Mouse (Mus musculus) forebrain, postnatal 0 days (tissue): ENCODE data around the gene Rsph3b. TPM values are rescaled to one million over a fixed set of nuclear protein-coding genes. Genes with fewer than 3 reads are reported as not detected.
"Not testable (repeated sequence)": the region's sequence is repeated elsewhere in the genome, so short reads cannot be mapped to it uniquely, and the experiment has no call there.

Source experiments
- ATAC-seq: fragments of 200-750 bp; cut with Nextera tagmentation; 2 replicates; pipeline ENCODE4 v1.8.0; 2017; ENCODE audit warnings: mild to moderate bottlenecking, moderate library complexity
- DNase-seq: peaks from one replicate; pipeline ENCODE4 v3.0.0-alpha.2; 2015
- H3K27ac ChIP-seq: fragments of 300-500 bp; sonication (generic); 2 replicates; pipeline ENCODE4 v1.5.1; 2014; ENCODE audit warnings: low read depth, mild to moderate bottlenecking, antibody characterized with exemption, low read length, moderate library complexity, mixed read lengths
- H3K27me3 ChIP-seq: fragments of 300-500 bp; sonication (generic); 2 replicates; pipeline ENCODE4 v1.6.1; 2014; ENCODE audit warnings: mild to moderate bottlenecking, low read length, mixed read lengths; ENCODE audit not compliant: insufficient read depth
- H3K36me3 ChIP-seq: fragments of 300-500 bp; sonication (generic); 2 replicates; pipeline ENCODE4 v1.6.1; 2014; ENCODE audit warnings: mild to moderate bottlenecking, moderate library complexity; ENCODE audit not compliant: insufficient read depth
- H3K4me1 ChIP-seq: fragments of 300-500 bp; sonication (generic); 2 replicates; pipeline ENCODE4 v1.6.1; 2014; ENCODE audit warnings: antibody characterized with exemption; ENCODE audit not compliant: insufficient read depth
- H3K4me2 ChIP-seq: fragments of 300-500 bp; sonication (generic); 2 replicates; pipeline ENCODE4 v1.6.1; 2014; ENCODE audit warnings: low read depth, mild to moderate bottlenecking, moderate library complexity
- H3K4me3 ChIP-seq: fragments of 300-500 bp; sonication (generic); 2 replicates; pipeline ENCODE4 v1.5.1; 2014; ENCODE audit warnings: low read depth, low read length, mixed read lengths
- H3K9ac ChIP-seq: fragments of 300-500 bp; sonication (generic); 2 replicates; pipeline ENCODE4 v1.6.1; 2014; ENCODE audit warnings: mild to moderate bottlenecking
- H3K9me3 ChIP-seq: fragments of 300-500 bp; sonication (generic); 2 replicates; pipeline ENCODE4 v1.6.1; 2016; ENCODE audit warnings: low read length
- CTCF ChIP-seq: sonication (generic); IDR thresholded peaks from 2 replicates; pipeline ENCODE4 v1.5.1; 2016; ENCODE audit warnings: antibody characterized with exemption, control low read depth, low read depth
- WGBS: fragments of 180-500 bp; shearing (Covaris S2); extraction: QIAGEN DNeasy Blood & Tissue Kit; methylation state at CpG from one replicate; pipeline ENCODE4 v1.1.7; 2014; 5-methylcytosine and 5-hydroxymethylcytosine counted together
- polyA plus RNA-seq: library from polyadenylated mRNA; unstranded; fragments of >200 nt; fragmentation: Nextera tagmentation; extraction: Ambion mirVana; gene quantifications from 2 replicates; pipeline ENCODE4 v1.2.1, GENCODE M21; 2015
- total RNA-seq: library from RNA; depleted of rRNA; stranded (reverse); fragments of >200 nt; gene quantifications from 2 replicates; pipeline ENCODE4 v1.2.3, GENCODE M21; 2014

Rsph3b gene
- total and polyA plus RNA-seq, 2 experiments from 2014 or later = 41.5 to 60.2 TPM

DNA sequence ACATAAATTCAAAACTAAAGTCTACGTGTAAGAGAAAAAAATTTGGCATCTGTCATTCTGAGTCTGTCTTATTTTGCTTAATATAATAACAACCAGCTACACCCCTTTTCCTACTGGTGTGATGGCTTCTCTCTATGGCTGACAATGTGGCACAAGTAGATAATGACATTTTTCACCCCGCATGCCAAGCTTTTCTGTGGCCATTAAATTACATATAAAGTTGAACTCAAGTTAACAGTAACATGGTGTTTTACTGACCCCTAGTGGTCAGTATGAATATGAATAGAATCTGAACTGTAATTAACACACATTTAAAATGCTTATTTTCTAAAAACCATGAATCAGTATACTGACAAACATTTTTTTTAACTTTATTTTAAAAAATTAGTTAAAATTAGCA, 48.1 kb downstream of the Rsph3b start:
- H3K27me3 ChIP-seq, H3K36me3 ChIP-seq, H3K9me3 ChIP-seq, H3K9ac ChIP-seq, H3K4me1 ChIP-seq, H3K4me2 ChIP-seq, H3K27ac ChIP-seq, H3K4me3 ChIP-seq: not testable (repeated sequence)
- peak; percentile 0 for DNase-seq
- ATAC-seq = peak; percentile 47; the same call in 1 of the 2 replicates
- WGBS = 54% methylated on average over 1 of the region's 2 CpGs

- H3K4me3 ChIP-seq, DNase-seq, H3K27ac ChIP-seq, H3K36me3 ChIP-seq, H3K27me3 ChIP-seq, H3K9ac ChIP-seq, ATAC-seq, H3K9me3 ChIP-seq, H3K4me2 ChIP-seq, H3K4me1 ChIP-seq: not testable (repeated sequence)
- 74% methylated on average over 7 of the region's 7 CpGs for WGBS
These were observed 50.4 kb downstream of the Rsph3b start for GRCm38 (mm10) chr17:6897996-6898562.

DNA sequence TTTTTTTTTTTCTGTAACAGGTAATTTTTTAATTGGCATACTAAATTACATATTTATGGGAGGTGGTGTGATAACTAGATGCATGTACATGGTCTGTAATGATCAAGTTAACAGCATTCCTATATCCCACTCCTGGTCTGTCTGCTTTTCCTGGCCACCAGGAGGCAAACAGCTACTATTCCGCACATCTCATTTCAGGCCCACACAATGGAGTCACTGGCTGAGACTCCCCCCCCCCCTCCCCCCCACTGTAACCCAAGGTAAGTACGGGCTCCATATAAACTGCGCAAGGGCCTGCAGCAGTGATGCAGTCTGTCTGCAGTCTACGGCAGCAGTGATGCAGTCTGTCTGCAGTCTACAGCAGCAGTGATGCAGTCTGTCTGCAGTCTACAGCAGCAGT, 51.7 kb downstream of the Rsph3b start:
- no peak for ATAC-seq
- TF ChIP-seq CTCF = peak; percentile 29; the same call in 1 of the 2 replicates
- Histone ChIP-seq H3K9ac (no peak overlapping the region), H3K27me3 (no peaks in the 10 kb centered on the region), H3K4me3 (no peak overlapping the region), H3K4me1 (no peaks in the 10 kb centered on the region), H3K27ac (no peak overlapping the region), H3K4me2 (no peak overlapping the region), H3K36me3 (no peaks in the 10 kb centered on the region), H3K9me3 (no peaks in the 10 kb centered on the region)
- no peak for DNase-seq
- 45% methylated on average over 4 of the region's 4 CpGs for WGBS

DNA sequence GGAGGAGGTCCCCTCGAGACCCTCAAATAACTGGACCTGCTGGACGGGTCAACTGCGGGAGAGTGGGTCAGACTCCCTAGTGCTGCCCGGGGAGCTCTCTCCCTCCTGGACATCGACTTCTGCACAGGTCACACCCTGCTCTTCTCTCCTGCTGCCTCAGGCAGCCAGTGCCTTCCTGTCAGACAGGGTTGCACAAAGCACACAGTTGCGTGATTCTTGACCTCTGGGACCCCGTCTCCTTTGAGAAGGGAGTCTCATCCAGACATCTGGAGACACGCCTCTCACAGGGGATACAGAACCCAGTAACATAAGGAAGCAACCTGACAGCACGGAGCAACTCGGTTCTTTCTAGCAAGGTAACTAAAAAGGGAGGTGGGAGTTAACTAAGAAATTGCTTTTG, 55.1 kb downstream of the Rsph3b start:
- no peak overlapping the region for H3K9ac ChIP-seq
- no peak for TF ChIP-seq CTCF
- H3K4me1 ChIP-seq = no peaks in the 10 kb centered on the region
- no peak for DNase-seq
- H3K4me2 ChIP-seq = no peak overlapping the region
- H3K27ac ChIP-seq = no peak overlapping the region
- WGBS = 83% methylated on average over 10 of the region's 10 CpGs
- H3K36me3 ChIP-seq = no peaks in the 10 kb centered on the region
- no peak overlapping the region for H3K4me3 ChIP-seq
- no peak for ATAC-seq
- H3K9me3 ChIP-seq = no peaks in the 10 kb centered on the region
- no peaks in the 10 kb centered on the region for H3K27me3 ChIP-seq

DNA sequence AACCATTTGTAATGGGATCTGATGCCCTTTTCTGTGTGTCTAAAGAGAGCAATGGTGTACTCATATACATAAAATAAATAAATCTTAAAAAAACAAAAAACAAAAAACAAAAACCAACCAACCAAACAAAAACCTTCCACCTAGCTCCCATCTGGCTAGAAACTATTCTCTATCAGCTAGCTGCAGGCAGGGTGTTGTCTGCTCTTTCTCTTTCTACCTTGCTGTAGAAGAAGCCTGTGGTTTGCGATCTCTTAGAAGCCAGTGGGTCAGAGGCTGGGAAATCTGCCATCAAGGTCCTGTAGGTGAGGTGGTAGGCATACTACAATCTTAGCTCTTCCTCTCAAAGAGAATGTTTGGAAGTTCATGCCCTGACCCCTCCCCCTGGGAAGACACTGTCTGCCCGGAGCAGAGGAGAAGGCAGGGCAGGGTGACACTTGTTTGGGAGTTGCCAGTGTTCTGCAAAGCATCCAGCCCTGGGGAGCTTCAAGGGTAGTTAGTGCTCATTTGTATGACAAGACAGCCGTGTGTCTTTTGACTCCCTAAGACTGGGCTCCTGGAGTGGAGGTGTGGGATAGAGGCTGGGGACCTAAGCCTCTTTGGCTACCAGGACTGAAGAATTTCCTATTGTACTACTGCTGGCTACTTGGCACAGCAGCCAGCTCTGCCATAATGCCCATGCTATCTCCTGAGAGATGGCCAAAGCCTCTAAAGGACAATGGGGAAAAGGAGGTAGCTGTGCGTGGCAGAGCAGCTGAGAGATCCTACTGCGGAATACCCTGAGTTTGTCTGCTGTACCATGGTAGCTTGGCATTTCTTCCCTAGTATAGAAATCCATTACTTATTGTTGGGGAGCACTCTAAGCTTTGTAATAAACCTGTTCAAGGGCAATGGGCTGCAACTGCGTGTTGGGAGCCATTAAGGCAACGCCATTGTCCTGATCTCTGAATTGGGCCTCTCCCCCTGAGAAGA, 56.2 kb downstream of the Rsph3b start:
- no peak for ATAC-seq
- no peak overlapping the region for H3K4me2 ChIP-seq
- H3K4me3 ChIP-seq = no peak overlapping the region
- no peaks in the 10 kb centered on the region for H3K36me3 ChIP-seq
- no peak overlapping the region for H3K27ac ChIP-seq
- no peak for TF ChIP-seq CTCF
- H3K27me3 ChIP-seq = no peaks in the 10 kb centered on the region
- H3K4me1 ChIP-seq = no peaks in the 10 kb centered on the region
- WGBS = 74% methylated on average over 7 of the region's 7 CpGs
- no peak for DNase-seq
- H3K9me3 ChIP-seq = no peaks in the 10 kb centered on the region
- no peak overlapping the region for H3K9ac ChIP-seq

DNA sequence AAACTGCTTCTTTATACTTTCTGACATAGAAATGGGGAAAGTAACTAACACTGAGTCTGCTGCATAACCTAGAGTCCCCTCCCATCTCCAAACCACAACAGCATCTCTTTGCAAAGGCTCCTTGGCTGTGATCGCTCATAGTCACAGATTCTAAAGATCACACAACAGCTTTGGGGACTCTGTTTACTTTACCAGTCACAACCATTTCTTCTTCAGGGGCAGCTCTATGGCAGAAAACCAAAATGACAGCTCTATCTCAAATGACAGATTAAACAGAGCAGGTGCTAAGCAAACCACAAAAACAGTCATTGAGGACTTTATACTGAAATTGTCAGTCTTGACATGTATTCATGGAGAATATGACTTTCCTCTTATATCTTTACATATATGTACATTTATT, 62.0 kb downstream of the Rsph3b start:
- no peaks in the 10 kb centered on the region for H3K4me1 ChIP-seq
- DNase-seq = no peak
- ATAC-seq = no peak
- H3K36me3 ChIP-seq = no peaks in the 10 kb centered on the region
- H3K27me3 ChIP-seq = no peaks in the 10 kb centered on the region
- H3K27ac ChIP-seq = no peak overlapping the region
- H3K9me3 ChIP-seq = no peaks in the 10 kb centered on the region
- H3K4me2 ChIP-seq = no peak overlapping the region
- no peak overlapping the region for H3K9ac ChIP-seq
- TF ChIP-seq CTCF = no peak
- 55% methylated on average over 1 of the region's 1 CpGs for WGBS
- no peak overlapping the region for H3K4me3 ChIP-seq

GRCm38 (mm10) chr17:6884531-6884930, 64.0 kb downstream of the Rsph3b start:
- Histone ChIP-seq H3K4me1 (no peaks in the 10 kb centered on the region), H3K4me3 (no peak overlapping the region), H3K27me3 (no peaks in the 10 kb centered on the region), H3K4me2 (no peak overlapping the region), H3K27ac (no peak overlapping the region), H3K36me3 (no peaks in the 10 kb centered on the region), H3K9ac (no peak overlapping the region), H3K9me3 (no peaks in the 10 kb centered on the region)
- DNase-seq (no peak), ATAC-seq (no peak)
- TF ChIP-seq CTCF = no peak
- 100% methylated on average over 1 of the region's 1 CpGs for WGBS
